Mouse (Mus musculus) heart, postnatal 14 days (tissue): Measurements from ENCODE around the gene Wdsub1. TPM values are rescaled to one million over a fixed set of nuclear protein-coding genes. Genes with fewer than 3 reads are reported as not detected.

Experiments
- DNase-seq, 2 experiments: peaks; one replicate each; pipeline ENCODE4 v3.0.0; 2021 to 2022
- intact Hi-C: fragments of 180-260 bp; cut with DNase I; formaldehyde crosslinking; loops from one replicate; pipeline ENCODE4 v1.15.1; 2025
- total RNA-seq, 2 experiments: library from RNA; stranded (reverse); gene quantifications; 2 replicates each; pipeline ENCODE4 v1.2.3; 2021

Gene Wdsub1
- total RNA-seq, 2 experiments from 2014 or later: 23.0 to 25.3 TPM

DNA sequence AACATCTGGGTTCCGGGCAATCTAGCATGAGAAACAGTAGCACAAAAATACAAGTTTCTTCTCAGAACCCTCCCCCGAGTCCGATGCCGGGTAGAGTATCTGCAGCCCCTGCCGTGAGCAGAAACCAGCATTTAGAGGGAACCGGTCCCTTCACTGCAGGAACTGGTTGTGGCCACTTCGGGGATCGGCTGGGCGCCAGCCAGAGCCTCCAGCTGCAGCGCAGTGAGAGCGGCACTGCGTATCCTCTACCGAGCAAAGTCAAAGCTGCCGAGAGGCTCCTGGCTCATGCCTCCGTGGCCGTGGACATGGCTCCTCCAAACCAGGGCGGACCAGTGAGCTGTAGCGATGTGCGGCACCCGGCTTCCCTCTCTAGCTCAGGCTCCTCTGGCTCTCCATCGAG is 39.2 kb downstream of the Wdsub1 start:
- no peak for DNase-seq
- intact Hi-C loops: no loop called here

DNA sequence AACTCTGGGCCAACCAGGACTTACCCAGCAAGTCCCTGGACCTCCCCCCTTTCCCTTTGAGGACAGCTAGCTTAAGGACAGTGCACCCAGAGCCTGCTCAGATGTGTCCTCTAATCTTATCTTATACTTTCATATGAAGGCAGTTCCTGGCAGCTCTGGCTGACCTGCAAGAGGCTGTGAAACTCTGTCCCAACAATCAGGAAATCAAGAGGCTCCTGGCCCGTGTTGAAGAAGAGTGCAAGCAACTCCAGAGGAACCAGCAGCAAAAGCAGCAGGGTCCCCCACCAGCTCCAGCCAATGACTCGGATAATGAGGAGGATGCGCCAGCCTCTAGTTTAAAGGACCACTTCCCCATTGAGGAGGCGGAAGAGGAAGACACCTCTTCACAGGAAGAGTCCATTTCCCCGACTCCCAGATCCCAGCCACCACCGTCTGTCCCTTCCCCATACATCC is 39.8 kb downstream of the Wdsub1 start:
- intact Hi-C loops: no loop called here
- DNase-seq: no peak

DNA sequence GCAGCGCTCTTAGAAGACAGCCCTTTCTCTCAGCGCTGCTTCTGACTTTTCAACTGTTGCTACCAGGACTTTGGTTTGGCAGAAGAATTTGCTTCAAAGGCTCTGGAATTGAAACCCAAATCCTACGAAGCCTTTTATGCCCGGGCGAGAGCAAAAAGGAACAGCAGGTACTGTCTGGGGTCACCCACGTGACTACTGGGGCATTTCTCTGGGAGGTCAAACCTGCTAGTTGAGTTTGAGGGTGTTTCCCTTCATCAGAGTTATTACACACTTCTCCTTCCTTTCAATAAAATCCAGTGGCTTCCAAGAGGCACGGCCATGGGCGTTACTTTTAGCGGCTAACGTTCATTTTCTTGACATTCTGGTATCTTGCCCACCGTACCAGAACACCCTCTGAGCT is 40.4 kb downstream of the Wdsub1 start:
- DNase-seq: no peak
- intact Hi-C loops: no loop called here

DNA sequence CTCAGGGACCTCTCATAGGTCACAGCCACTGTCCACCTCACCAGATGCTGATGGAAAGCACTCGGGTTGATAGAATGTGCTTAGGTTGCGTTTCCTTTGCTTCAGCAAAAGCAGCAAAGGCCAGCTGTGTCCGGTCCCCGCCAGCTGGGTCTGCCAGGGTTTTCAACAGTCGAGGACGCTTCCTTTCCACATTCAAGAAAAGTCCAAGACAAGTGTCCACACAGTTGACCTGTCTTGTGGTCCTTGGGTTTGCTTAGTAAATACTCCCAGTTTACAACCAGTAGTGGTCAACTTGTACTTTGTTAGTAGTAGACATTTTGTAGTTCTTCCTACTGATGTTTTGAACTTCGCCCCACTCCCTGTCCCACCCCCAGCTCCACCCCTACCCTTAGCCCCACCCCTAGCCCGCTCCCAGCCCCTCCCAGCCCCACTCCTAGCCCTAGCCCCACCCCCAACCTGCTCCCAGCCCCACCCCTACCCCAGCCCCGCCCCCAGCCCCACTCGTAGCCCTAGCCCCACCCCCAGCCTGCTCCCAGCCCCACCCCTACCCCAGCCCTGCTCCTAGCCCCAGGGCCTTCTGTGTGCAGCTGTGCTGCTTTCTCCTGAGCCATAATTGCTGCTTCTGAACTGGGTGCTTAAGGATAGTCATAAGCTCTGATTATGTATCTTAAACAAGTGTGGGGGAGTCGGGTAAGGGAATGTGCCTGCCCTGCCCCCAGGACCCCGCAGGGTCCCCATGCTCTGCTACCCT is 41.0 kb downstream of the Wdsub1 start:
- DNase-seq: peak in 1 of 2 experiments; percentile 43
- intact Hi-C loops: no loop called here

DNA sequence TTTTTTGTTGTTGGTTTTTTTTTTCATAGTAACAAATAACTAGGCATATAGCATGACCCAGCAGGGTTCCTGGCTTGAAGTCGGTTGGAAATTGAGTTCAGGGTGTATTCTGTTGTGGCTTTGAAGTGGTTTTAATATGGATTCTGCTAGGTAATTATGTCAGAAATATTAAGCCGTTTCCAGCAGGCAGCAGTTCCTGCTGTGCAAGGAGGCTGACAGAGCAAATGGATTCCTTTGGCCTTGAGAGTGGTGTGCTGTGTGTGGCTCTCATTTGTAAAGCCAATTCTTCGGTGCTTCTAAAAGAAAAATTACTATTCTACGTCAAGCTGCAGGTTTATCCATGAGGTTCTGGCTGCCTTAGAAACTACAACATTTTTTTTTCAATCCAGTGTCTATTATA is 42.2 kb downstream of the Wdsub1 start:
- intact Hi-C loops: no loop called here
- no peak for DNase-seq

DNA sequence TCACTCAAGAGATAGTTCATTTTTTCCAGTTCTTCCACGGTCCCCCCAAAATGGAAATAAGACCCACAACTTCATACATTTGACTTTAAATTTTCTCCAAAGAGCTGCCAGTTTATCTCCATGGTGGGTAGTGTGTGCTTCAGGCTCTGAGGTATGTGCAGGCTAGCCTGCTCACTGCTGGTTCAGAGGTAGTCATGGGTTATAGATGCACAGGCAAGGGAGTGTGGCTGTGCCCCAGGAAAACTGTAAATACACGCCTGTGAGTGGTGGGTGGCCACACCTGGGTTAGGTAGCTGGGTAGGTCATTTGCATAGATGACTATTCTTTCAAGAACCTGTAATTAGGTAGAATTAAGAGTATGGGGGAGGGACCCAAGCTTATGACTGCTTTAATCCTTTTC is 42.6 kb downstream of the Wdsub1 start:
- no peak for DNase-seq
- intact Hi-C loops: no loop called here

DNA sequence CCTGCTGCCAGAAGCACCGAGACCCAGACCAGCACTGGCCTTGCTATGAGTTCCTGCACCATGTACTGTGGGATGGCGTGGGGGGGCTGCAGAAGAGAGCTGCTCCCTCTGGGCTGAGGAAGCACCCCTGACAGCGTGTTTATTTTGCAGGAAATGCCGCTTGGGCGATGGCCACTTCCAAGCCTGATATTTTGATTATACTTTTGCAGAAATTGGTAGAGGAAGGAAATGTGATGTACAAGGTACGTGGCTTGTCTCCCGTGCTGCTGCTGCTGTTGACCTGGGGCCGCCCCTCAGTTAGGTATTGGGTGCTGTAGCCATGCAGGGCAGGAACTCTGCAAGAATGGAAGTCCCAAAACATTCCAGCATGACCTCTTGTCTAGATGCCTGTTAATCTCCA is 43.6 kb downstream of the Wdsub1 start:
- no peak for DNase-seq
- intact Hi-C loops: no loop called here

DNA sequence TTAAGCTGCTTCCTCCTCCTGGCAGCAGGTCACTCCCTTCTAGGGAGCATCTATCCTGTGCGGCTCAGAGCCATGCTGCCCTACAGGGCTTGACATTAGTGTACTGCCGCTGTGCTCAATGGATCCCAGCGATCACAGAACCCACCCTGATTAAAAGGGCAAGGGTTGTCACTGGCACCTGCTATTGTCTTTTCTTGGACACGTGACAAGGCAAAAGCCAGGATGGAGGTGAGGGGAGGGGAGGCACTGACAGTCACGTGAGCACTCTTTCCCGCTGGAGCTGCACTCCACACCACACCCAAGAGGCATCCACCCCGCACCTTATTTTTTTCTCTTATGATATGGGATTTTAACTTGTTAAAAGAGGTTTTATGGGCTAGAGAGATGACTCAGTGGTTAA is 50.6 kb downstream of the Wdsub1 start:
- intact Hi-C loops: no loop called here
- DNase-seq: no peak

DNA sequence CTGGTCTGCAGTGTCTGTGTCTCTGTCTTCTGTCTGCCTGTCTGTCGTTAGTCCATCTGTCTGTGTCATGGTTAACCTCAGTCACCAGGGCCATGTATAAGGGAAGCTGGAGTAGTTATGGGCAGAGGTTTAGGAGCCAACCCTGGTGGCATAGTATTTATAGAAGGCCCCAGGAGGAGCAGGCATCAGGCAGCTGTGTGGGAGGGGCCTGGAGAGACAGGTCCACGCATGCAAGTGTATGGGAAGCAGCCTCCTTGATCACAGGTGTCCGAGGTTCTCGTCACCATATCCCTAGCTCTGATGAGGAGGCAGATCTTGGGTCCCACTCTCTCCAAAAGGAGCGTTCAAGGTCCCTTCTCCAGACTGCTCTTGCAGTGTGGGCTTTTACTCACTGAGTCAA is 51.5 kb downstream of the Wdsub1 start:
- intact Hi-C loops: no loop called here
- no peak for DNase-seq

DNA sequence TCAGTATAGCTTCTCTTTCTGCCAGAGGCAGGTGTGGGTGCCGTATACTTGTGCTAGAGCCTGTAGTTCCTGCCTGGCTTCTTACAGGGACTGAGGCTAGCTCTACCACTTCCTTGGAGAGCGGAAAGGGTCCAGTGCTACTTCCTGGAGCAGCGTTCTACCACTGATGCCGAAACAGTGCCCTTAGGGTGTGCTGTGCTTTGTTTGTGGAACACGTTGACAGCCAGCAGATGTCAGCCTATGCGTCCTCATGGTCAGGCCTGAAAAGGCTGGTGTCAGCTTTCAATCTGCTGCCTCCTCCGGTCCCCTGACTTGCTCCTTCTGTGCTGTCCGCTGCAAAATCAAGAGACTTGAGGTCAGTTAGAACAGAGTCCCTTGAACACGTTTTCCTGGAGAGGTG is 52.2 kb downstream of the Wdsub1 start:
- intact Hi-C loops: no loop called here
- peak in 1 of 2 experiments; percentile 60 for DNase-seq

DNA sequence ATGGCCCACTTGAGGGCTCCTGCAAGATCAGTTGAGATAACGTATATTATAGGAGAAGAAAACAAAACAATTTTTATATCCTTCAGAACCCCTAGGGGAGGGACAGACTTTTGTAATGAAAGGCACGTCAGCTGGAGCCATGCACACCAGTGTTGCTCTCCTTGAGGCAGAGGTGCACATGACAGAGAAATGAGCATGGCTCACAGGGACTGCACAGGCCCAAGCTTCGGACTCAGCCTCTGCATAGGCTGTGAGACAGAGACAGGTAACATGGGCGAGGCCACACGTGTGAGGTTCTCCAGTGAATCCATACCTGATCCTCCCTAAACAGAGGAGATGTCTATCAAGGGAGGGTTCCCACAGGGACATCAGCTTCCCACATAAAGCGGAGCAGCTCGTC is 52.7 kb downstream of the Wdsub1 start:
- intact Hi-C loops: loop anchor here (5.0 kb wide), 1 partner anchor 378 kb away; the partner anchor contains the start of genes Baz2b and March7
- no peak for DNase-seq

DNA sequence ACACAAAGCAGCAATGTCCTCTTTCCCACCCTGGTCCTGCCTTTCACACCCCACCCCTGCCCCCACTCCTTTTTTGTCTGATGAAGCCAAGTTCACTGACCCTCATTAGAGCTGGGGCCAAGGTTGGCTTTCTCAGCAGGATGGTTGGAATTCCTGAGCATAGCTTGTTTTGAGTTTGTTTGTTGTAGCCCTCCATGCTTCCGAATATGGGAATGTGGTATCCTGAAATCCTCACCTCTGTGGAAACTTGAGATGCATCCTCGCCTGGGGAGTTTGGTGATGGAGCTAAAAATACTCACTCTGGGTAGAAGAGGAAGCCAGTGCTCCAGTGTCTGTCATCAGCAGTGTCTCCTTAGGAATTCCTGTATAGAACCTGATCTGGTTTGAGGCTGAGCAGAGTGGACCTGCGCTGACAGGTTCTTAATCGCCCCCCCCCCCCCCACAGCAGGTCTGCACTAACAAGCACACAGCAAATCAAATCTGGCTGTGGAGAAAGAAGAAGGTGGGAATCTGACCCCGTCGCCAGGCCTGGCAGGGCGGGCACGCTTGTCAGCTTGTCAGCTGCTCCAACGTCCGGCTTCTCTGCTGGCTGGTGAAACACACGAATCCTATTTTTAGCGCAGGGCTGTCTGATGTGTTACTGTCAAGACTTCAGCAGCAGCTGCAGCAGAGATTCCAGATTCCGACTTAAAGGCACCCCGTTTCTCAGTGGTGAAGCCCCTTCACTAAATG is 53.4 kb downstream of the Wdsub1 start:
- intact Hi-C loops: loop anchor here (5.0 kb wide), 1 partner anchor 378 kb away; the partner anchor contains the start of genes Baz2b and March7
- DNase-seq: peak; percentile 65 to 78

DNA sequence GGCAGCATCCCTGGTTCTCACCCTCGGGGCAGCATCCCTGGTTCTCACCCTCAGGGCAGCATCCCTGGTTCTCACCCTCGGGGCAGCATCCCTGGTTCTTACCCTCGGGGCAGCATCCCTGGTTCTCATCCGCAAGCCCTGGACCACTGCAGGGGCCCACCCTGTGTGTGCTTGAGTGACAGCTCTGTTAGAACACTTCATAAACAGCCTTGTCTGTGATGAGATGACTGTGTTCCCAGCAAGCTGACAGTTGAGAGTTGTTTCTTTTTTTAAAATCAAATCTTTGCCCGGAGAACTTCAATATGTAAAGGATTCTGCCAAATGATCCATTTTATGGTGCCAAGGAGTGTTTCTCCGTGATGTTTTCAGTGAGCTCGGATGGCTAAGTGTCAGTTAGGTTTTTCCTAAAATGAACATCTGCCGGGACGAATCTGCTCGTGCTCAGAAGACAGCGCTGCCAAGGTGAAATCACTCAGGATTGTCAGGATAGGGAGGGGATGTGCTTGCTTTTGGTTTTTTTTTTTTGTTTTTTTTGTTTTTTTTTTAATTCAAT is 54.2 kb downstream of the Wdsub1 start:
- no peak for DNase-seq
- intact Hi-C loops: loop anchor here (5.0 kb wide), 1 partner anchor 379 kb away; the partner anchor contains the start of genes Baz2b and March7

DNA sequence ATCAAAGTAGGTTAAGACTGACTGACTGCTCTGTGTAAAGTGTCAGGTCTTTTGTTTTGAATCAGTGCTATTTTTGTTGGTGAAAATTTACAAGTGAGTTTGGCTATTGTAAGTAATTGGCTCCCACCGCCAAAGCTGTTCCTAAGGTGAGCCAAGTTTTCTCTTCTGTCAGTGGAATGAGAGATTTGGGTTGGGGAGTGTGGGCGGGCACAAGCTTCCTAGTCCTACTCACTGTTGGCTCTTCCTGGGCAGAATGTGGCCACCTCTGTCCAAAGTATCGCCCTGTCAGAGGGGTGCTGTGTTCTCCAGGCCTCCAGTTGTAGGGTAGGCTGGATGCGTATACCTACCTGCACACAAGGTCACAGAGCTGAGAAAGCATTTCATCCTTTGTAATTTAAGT is 57.0 kb downstream of the Wdsub1 start:
- no peak for DNase-seq
- intact Hi-C loops: loop anchor here (5.0 kb wide), 1 partner anchor 382 kb away; the partner anchor contains the start of genes Baz2b and March7

DNA sequence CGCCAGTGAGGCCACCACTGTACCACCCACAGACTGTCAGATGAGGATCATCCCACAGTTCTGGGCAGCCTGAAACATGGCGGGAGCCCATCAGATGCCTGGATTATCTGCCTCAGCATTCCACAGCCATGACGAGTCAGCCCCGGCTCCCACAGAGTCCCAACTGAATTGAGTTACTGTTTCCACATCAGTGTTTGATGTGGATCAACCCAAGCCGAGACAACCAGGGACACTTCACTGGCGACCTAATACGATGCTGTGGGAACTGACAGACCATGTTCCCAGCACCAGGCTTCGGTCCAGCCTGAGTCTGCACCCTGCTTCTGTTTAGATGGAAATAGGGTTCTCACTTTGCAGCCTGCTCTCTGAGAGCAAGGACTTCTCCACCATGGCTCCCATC is 58.1 kb downstream of the Wdsub1 start:
- peak in 1 of 2 experiments; percentile 54 for DNase-seq
- intact Hi-C loops: no loop called here

DNA sequence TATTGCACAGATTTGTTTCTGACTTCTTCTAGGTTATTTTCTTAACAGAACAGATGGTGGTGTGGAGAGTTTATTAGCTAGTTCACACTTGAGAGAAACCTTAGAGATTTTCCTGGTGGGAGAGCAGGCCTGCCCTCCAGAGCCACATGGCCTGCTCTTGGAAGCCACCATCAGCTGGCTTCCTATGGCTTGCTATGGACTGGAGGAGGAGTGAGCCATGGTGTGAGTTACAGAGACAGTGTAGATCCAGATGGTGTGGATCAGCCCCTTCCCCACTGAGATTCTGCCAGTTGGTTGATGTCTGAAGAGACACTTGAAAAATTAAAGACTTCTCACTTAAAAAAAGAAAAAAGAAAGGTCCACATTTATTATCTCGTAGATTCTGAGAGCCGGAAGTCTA is 61.3 kb downstream of the Wdsub1 start:
- no peak for DNase-seq
- intact Hi-C loops: no loop called here

DNA sequence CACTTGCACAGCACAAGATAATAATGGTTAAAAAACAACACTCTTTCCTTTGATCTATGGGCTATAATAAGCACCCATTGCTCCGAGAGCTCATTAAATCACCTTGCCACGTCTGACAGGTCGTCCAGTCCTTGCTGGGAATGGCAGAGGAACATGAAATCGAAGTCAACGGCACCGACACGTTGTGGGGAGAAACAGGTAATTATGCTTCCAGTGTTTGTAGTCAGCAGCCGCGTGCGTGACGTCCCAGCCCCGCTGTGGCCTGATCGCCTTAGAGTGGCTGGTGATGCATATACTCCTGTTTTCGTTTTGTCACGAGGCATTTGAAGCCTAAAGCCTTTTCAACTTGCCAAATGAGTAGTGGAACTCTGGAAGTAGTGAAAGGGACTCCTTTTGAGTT is 62.3 kb downstream of the Wdsub1 start:
- intact Hi-C loops: no loop called here
- no peak for DNase-seq

DNA sequence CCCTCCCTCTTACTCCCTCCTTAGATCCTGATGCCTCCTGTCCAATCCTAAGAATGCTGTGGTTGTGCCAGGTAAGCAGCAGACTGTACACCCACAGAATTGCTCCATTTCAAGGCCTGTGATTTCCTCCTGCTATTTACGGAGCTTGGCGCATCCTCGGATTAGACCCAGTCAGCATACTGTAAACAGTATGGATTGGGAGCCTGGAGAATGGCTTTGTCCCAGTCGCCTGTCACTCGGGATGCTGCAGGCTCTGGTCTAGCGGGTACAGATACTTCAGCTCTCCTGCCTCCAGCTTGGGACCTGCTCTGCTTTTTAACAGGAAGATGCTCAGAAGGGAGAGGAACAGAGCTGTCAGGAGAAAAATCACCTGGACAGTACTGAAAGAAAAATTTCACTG is 63.0 kb downstream of the Wdsub1 start:
- no peak for DNase-seq
- intact Hi-C loops: no loop called here

DNA sequence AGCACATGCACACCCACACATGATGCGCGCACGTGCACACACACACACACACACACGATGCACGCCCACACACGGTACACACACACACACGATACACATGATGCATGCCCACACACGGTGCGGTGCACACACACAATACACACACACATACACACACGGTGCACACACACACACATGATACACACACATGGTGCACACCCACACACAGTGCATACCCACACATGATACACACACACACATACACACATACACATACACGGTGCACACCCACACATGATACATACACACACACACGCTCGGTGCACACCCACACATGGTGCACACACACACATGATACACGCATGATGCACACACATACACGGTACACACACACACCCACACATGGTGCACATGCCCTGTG is 63.7 kb downstream of the Wdsub1 start:
- intact Hi-C loops: no loop called here

DNA sequence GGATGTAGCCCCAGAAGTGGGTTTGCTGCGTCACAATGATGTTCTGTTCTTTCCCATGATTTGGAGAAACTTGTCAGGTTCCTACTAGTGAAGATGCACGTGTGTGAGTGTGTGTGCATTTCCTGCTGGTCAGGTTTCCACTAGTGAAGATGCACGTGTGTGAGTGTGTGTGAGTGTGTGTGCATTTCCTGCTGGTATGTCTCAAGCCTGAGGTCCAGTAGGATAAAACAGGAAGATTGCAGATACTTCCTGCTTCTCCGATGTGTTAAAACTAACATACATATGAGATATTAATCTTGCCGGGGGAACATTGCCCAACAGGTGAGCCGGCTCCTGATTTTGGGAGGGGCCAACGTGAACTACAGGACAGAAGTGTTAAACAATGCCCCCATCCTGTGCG is 67.4 kb downstream of the Wdsub1 start:
- no peak for DNase-seq
- intact Hi-C loops: no loop called here

More for the DNA sequence above, 63.7 kb downstream of the Wdsub1 start:
- DNase-seq: no peak

DNA sequence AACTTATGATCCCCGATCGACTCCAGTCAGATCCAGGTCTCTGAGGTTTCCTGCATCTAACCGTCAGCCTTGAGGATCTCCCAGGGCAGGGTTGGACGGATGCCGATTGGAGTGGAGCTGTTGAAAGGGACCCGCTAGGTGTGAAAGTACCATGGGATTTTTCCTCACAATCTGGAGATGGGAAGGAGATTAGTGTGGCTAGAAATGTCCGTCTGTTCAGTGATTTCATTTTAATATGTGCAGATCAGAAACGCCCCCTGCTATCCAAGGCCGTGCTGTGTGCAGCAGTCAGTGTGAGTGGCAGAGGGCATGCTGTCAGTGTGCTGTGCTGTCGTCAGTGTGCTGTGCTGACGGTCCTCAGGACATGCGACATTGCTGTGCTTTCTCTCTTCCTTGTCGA is 68.9 kb downstream of the Wdsub1 start:
- no peak for DNase-seq
- intact Hi-C loops: loop anchor here (1.0 kb wide), 1 partner anchor 271 kb away; no protein-coding TSS in a partner anchor
